Mouse (Mus musculus) thymus, adult 2 months (tissue): Measurements from ENCODE around the gene Gm9508.

Experiments
- CTCF ChIP-seq: fragments of 200-500 bp; IDR thresholded peaks from 2 replicates; pipeline ENCODE4 v1.5.1; 2012; ENCODE audit warnings: mild to moderate bottlenecking, control low read depth, low read length, moderate library complexity, borderline replicate concordance; ENCODE audit not compliant: control insufficient read depth, poor library complexity, insufficient read depth; ENCODE audit errors: extremely low read depth
- POLR2A ChIP-seq: fragments of 200-500 bp; IDR thresholded peaks from 2 replicates; pipeline ENCODE4 v1.6.1; 2012; ENCODE audit warnings: mild to moderate bottlenecking, low read length, control low read depth, moderate library complexity; ENCODE audit not compliant: control insufficient read depth, poor library complexity, insufficient read depth; ENCODE audit errors: extremely low read depth

- TF ChIP-seq POLR2A (no peak), CTCF (no peak)
These were observed 27.8 kb upstream of the Gm9508 start for GRCm38 (mm10) chr10:77724855-77725254.
